Mouse (Mus musculus): Measurements from ENCODE around the gene Prkaa2.
A peak's percentile ranks its signal among the peaks of the same experiment; 100 is the strongest.

DNA sequence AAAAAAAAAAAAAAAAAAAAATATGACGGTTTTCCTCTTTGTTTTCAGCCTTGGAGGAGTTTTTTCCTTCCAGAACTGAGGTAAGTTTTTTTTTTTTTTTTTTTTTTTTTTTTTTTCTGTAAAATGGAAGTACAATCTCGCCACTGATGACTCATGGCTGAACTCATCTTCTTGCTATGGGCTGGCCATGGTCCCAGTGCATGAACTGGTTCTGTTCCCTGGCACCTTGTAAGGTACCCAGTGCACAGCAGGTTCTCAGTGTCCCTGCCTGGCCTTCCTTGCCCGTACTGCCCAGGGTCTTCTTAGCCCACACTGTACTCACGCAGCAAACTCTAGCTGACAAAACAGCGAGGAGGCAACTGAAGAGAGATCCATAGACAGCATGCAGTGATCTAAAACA, 121.6 kb downstream of the Prkaa2 start:
- TF ChIP-seq ZNF384 (IDR thresholded peaks at IDR 0.05; ENCODE audit: low read depth, low read length) (peak; percentile 74; the same call in 1 of the 2 replicates), MAFK (IDR thresholded peaks at IDR 0.05; ENCODE audit: insufficient read depth, low read depth, low read length) (no peak), CHD2 (IDR thresholded peaks at IDR 0.05; ENCODE audit: low read depth, low read length) (no peak), ZC3H11A (IDR thresholded peaks at IDR 0.05; ENCODE audit: borderline replicate concordance, low read depth, low read length) (no peak), HCFC1 (IDR thresholded peaks at IDR 0.05; ENCODE audit: borderline replicate concordance, insufficient read depth, low read length) (no peak)

Measured in ES-E14 (cell line).